Mouse (Mus musculus): ENCODE data around the gene Ankrd65. TPM values are rescaled to one million over a fixed set of nuclear protein-coding genes. Genes with fewer than 3 reads are reported as not detected.
A peak's percentile ranks its signal among the peaks of the same experiment; 100 is the strongest.

The Ankrd65 gene
- polyA plus RNA-seq, 1 experiment from 2014 or later = not detected

- peak overlapping the region; percentile 90 for H3K4me2 ChIP-seq (ENCODE audit: low read depth, low read length)
- no peaks in the 10 kb centered on the region for H3K36me3 ChIP-seq (replicated peaks; ENCODE audit: control insufficient read depth, insufficient read depth, low read depth, low read length)
- H3K4me3 ChIP-seq (ENCODE audit: low read depth, low read length) = peak overlapping the region; percentile 79
- no peak for ATAC-seq (replicated peaks; ENCODE audit: insufficient number of reproducible peaks, low FRiP score, low TSS enrichment, low read depth)
- no peak overlapping the region for H3K27ac ChIP-seq (replicated peaks; ENCODE audit: low read depth, low read length)
- no peaks in the 10 kb centered on the region; the same call in 1 of the 2 replicates for H3K4me1 ChIP-seq (ENCODE audit: control insufficient read depth, insufficient read depth, low read length)
- H3K9me3 ChIP-seq (replicated peaks; ENCODE audit: control insufficient read depth, low read length) = no peaks in the 10 kb centered on the region
- 55% methylated on average over 7 of the region's 7 CpGs for WGBS
- no peak overlapping the region; the same call in 1 of the 2 replicates for H3K9ac ChIP-seq (replicated peaks; ENCODE audit: low read length)
- no peaks in the 10 kb centered on the region for H3K27me3 ChIP-seq (ENCODE audit: control insufficient read depth, insufficient read depth, low read length)
- DNase-seq (ENCODE audit: low spot score) = no peak
Measured at GRCm38 (mm10) chr4:155848434-155849095, 58.3 kb downstream of the Ankrd65 start.

Small RNA genes lying within 50 kb of the gene (microRNA-seq; reads per million reads assigned to microRNA genes)
- gene Gm27743 (ENCODE audit: borderline number of aligned reads) = not detected

Other genes starting within 250 kb of the Ankrd65 start
- gene Nadk, start 228.1 kb upstream of the Ankrd65 start, polyA plus RNA-seq (2014; fragmentation: Nextera tagmentation; extraction: Ambion mirVana) = 110 and 112 TPM in 2 replicates
- 14.6 and 16.2 TPM in 2 replicates for gene Slc35e2, start 189.0 kb upstream of the Ankrd65 start, polyA plus RNA-seq (2014; fragmentation: Nextera tagmentation; extraction: Ambion mirVana)
- gene Cdk11b, start 165.6 kb upstream of the Ankrd65 start, polyA plus RNA-seq (2014; fragmentation: Nextera tagmentation; extraction: Ambion mirVana) = 65.3 and 71.2 TPM in 2 replicates
- gene Gm10563, start 145.0 kb upstream of the Ankrd65 start, polyA plus RNA-seq (2014; fragmentation: Nextera tagmentation; extraction: Ambion mirVana) = not detected in 2 replicates
- gene Mmp23, start 137.1 kb upstream of the Ankrd65 start, polyA plus RNA-seq (2014; fragmentation: Nextera tagmentation; extraction: Ambion mirVana) = 6.3 and 8.7 TPM in 2 replicates
- gene Mib2, start 121.2 kb upstream of the Ankrd65 start, polyA plus RNA-seq (2014; fragmentation: Nextera tagmentation; extraction: Ambion mirVana) = 11.0 and 11.8 TPM in 2 replicates
- gene Fndc10, start 96.1 kb upstream of the Ankrd65 start, polyA plus RNA-seq (2014; fragmentation: Nextera tagmentation; extraction: Ambion mirVana) = 2.1 TPM in 2 replicates
- gene Ssu72, start 85.6 kb upstream of the Ankrd65 start, polyA plus RNA-seq (2014; fragmentation: Nextera tagmentation; extraction: Ambion mirVana) = 147 and 151 TPM in 2 replicates
- gene Tmem240, start 55.6 kb upstream of the Ankrd65 start, polyA plus RNA-seq (2014; fragmentation: Nextera tagmentation; extraction: Ambion mirVana) = 0.56 and 0.70 TPM in 2 replicates
- 79.0 and 87.2 TPM in 2 replicates for gene Atad3a, start 29.3 kb upstream of the Ankrd65 start, polyA plus RNA-seq (2014; fragmentation: Nextera tagmentation; extraction: Ambion mirVana)
- 4.7 and 5.9 TPM in 2 replicates for gene Vwa1, start 15.7 kb upstream of the Ankrd65 start, polyA plus RNA-seq (2014; fragmentation: Nextera tagmentation; extraction: Ambion mirVana)
- gene Tmem88b, start 4.6 kb upstream of the Ankrd65 start, polyA plus RNA-seq (2014; fragmentation: Nextera tagmentation; extraction: Ambion mirVana) = 0.18 and 0.26 TPM in 2 replicates
- 250 and 256 TPM in 2 replicates for gene Mrpl20, start 12.4 kb downstream of the Ankrd65 start, polyA plus RNA-seq (2014; fragmentation: Nextera tagmentation; extraction: Ambion mirVana)
- gene Ccnl2, start 22.1 kb downstream of the Ankrd65 start, polyA plus RNA-seq (2014; fragmentation: Nextera tagmentation; extraction: Ambion mirVana) = 170 and 173 TPM in 2 replicates
- 121 and 123 TPM in 2 replicates for gene Aurkaip1, start 40.8 kb downstream of the Ankrd65 start, polyA plus RNA-seq (2014; fragmentation: Nextera tagmentation; extraction: Ambion mirVana)
- gene Mxra8, start 49.2 kb downstream of the Ankrd65 start, polyA plus RNA-seq (2014; fragmentation: Nextera tagmentation; extraction: Ambion mirVana) = 34.4 and 38.2 TPM in 2 replicates
- gene Dvl1, start 57.0 kb downstream of the Ankrd65 start, polyA plus RNA-seq (2014; fragmentation: Nextera tagmentation; extraction: Ambion mirVana) = 6.8 and 7.7 TPM in 2 replicates
- 0.15 and 0.27 TPM in 2 replicates for gene Tas1r3, start 72.9 kb downstream of the Ankrd65 start, polyA plus RNA-seq (2014; fragmentation: Nextera tagmentation; extraction: Ambion mirVana)
- 18.3 and 21.1 TPM in 2 replicates for gene Cptp, start 79.0 kb downstream of the Ankrd65 start, polyA plus RNA-seq (2014; fragmentation: Nextera tagmentation; extraction: Ambion mirVana)
- 92.8 and 93.0 TPM in 2 replicates for gene Ints11, start 79.1 kb downstream of the Ankrd65 start, polyA plus RNA-seq (2014; fragmentation: Nextera tagmentation; extraction: Ambion mirVana)
- 35.6 and 39.3 TPM in 2 replicates for gene Pusl1, start 101.3 kb downstream of the Ankrd65 start, polyA plus RNA-seq (2014; fragmentation: Nextera tagmentation; extraction: Ambion mirVana)
- gene Acap3, start 101.4 kb downstream of the Ankrd65 start, polyA plus RNA-seq (2014; fragmentation: Nextera tagmentation; extraction: Ambion mirVana) = 18.6 and 21.2 TPM in 2 replicates
- 158 and 161 TPM in 2 replicates for gene Ube2j2, start 153.4 kb downstream of the Ankrd65 start, polyA plus RNA-seq (2014; fragmentation: Nextera tagmentation; extraction: Ambion mirVana)
- 21.2 and 26.8 TPM in 2 replicates for gene C1qtnf12, start 171.9 kb downstream of the Ankrd65 start, polyA plus RNA-seq (2014; fragmentation: Nextera tagmentation; extraction: Ambion mirVana)
- gene B3galt6, start 202.2 kb downstream of the Ankrd65 start, polyA plus RNA-seq (2014; fragmentation: Nextera tagmentation; extraction: Ambion mirVana) = 17.8 and 18.9 TPM in 2 replicates
- 137 and 150 TPM in 2 replicates for gene Sdf4, start 202.4 kb downstream of the Ankrd65 start, polyA plus RNA-seq (2014; fragmentation: Nextera tagmentation; extraction: Ambion mirVana)
- 0.21 and 0.34 TPM in 2 replicates for gene Tnfrsf4, start 223.4 kb downstream of the Ankrd65 start, polyA plus RNA-seq (2014; fragmentation: Nextera tagmentation; extraction: Ambion mirVana)
- gene Tnfrsf18, start 235.7 kb downstream of the Ankrd65 start, polyA plus RNA-seq (2014; fragmentation: Nextera tagmentation; extraction: Ambion mirVana) = 0.38 and 0.55 TPM in 2 replicates

Data from embryonic facial prominence, embryonic 11.5 days (tissue).